Mouse (Mus musculus): ENCODE measurements around the gene Gpr135.

GRCm38 (mm10) chr12:72023572-72023971 is 47.4 kb downstream of the Gpr135 start:
- no peak for TF ChIP-seq GATA1 (IDR thresholded peaks at IDR 0.05; ENCODE audit: low read length)
- TF ChIP-seq TAL1 (IDR thresholded peaks at IDR 0.05; ENCODE audit: low read length), result no peak
